Mouse (Mus musculus): ENCODE results near the gene Vmn1r55.
"Not testable (repeated sequence)": the region's sequence is repeated elsewhere in the genome, so short reads cannot be mapped to it uniquely, and the experiment has no call there.

Vmn1r55 gene

DNA sequence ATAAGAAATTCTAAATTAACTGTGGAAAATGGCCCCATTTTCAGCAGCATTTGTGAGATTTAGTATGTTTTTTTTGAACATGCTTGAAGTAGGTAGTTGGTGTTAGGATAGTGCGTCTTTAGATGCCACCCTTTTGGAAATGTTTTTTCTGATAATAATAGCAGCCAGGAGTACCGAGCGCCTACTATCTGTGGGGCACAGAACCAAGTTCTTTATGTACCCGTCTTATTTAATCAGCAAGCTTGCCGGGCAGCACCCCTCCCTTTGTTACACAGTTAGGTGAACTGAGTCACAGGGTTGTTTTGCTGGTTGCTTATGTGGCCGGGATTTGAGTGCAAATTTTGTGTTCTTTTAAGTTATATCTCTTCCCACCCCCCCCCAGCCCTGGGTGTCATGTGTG lies 68.2 kb downstream of the Vmn1r55 start:
- no peak for DNase-seq (ENCODE audit: low spot score)

- DNase-seq (ENCODE audit: low spot score), result no peak
These were observed 68.7 kb downstream of the Vmn1r55 start for GRCm38 (mm10) chr7:5080815-5081214.

DNA sequence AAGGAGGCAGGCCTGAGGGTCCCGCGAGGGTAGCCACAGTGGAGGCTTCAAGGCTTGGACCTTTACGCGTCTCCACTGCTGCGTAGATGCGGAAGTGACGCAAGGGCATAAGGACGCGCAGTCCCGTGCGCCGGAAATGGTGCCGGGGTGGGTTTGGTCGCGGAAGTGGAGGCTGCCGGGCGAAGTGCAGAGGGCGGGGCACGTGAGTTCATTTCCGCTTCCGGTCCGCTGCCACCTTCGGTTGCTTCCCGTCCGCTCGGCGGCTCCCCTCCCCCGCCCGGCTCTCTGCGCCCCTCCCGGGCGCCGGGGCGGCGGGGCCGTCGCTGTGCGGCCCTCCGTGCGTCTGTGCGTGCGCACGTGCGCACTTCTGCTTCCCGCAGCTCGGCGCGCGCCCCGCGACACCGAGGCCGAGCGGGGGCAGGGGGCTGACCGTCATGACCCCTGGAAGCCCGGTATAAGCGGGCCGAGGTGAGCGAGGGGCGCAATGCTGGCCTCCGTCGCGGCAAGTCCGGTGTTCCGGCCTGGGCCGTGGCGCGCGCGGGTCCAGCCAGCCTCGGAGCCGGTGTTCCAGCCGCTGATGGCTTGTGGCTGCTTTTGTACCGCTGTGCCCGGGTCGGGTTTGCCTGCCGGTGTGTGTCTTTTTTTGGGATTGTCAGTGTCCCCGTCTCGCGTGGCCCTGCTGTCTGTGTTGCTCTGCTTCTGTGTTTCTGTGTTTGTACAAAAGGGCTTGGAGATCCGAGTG lies 69.3 kb downstream of the Vmn1r55 start, which contains the start of gene Epn1:
Gene Epn1 (plus strand): TSS at position 226 of the 742 bp plus-strand sequence.
- peak; percentile 92 for DNase-seq (ENCODE audit: low spot score)

DNA sequence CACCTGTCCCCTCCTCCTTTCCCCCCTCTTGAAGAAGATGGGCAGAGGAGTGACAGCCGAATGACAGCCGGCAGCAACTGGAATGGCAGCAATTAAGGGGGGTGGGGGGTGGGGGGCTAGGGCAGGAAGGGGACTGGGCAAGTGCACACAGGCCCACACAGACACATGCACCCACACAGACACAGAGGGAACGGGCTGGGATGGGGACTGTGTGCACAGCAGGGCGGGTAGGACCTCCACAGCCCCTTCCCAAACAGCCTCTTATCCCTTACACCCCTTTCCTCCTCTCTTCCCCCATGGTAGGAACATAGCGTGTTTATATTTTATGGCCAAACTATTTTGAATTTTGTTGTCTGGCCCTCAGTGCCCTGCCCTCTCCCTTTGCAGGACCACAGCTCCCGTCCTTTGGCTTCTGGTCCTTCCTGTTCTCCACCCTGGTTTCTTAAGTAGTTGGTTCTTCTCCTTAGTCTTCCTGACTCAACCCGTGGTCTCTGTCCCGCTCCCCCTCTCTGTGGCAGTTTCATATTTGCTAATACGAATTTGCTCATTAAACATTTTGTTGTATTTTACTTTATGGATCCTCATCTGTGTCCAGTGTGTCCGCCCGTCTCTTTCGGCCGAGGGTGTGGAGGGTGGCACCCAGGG lies 70.0 kb downstream of the Vmn1r55 start:
- not testable (repeated sequence) for DNase-seq (ENCODE audit: low spot score)
